Mouse (Mus musculus) cortical plate, adult 2 months (tissue): ENCODE data around the gene Farsb.

Source experiments
- CTCF ChIP-seq: fragments of 200-500 bp; IDR thresholded peaks from 2 replicates; pipeline ENCODE4 v1.5.1; 2011; ENCODE audit warnings: mild to moderate bottlenecking, control low read depth, low read length; ENCODE audit not compliant: insufficient read depth; ENCODE audit errors: extremely low read depth
- POLR2A ChIP-seq: fragments of 200-500 bp; IDR thresholded peaks from 2 replicates; pipeline ENCODE4 v1.6.1; 2011; ENCODE audit warnings: mild to moderate bottlenecking, low read length, control low read depth; ENCODE audit not compliant: insufficient read depth; ENCODE audit errors: extremely low read depth

- no peak for TF ChIP-seq CTCF
- no peak for TF ChIP-seq POLR2A
Measured at GRCm38 (mm10) chr1:78453886-78454285, 34.8 kb downstream of the Farsb start.
